Mouse (Mus musculus): ENCODE results near the gene Dgkd. TPM values are rescaled to one million over a fixed set of nuclear protein-coding genes. Genes with fewer than 3 reads are reported as not detected.

Dgkd gene
- 34.1 and 35.3 TPM in 2 replicates for polyA plus RNA-seq (2014; fragmentation: Nextera tagmentation; extraction: Ambion mirVana)

DNA sequence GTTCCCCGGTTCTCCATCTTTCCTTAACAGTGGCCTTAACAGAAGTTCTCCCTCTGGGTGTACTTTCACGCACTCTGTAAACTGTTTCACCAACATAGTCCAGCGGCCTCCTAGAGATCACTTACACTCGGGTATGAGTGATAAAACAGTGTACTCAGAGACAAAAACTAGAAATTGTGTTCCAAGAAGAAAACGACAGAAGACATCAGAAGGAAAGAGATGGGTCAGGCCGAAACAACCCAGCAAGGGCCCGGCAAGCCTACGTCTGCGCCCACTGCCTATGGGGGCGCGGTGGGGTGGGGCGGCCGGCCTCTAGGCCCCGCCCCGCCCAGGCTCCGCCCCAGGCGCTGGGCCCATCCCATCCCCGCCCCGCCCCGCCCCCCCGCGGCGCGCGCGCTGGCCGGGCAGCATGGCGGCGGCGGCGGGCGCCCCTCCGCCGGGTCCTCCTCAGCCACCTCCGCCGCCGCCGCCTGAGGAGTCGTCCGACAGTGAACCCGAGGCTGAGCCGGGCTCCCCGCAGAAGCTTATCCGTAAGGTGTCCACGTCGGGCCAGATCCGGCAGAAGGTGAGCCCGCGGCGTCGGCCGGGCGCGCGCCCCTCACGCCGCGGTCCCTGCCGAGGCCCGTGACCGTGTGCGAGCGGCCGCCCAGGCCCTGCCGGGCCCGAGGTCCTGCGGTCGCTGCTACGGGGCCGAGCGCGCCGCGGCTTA, at the start of gene Dgkd:
TSS of gene Dgkd (plus strand) at position 396 of the 709 bp plus-strand sequence.
- Histone ChIP-seq H3K9me3 (ENCODE audit: control insufficient read depth, low read length) (no peaks in the 10 kb centered on the region), H3K27ac (ENCODE audit: low read depth, low read length) (peak within 1 kb of the TSS; percentile 51), H3K9ac (ENCODE audit: low read length) (peak within 1 kb of the TSS; percentile 88), H3K4me1 (ENCODE audit: control insufficient read depth, insufficient read depth, low read length) (peaks cover 15% of the 10 kb centered on the region), H3K4me3 (ENCODE audit: low read depth, low read length) (peak within 1 kb of the TSS; percentile 98), H3K36me3 (ENCODE audit: control insufficient read depth, insufficient read depth, low read length) (no peaks in the 10 kb centered on the region), H3K27me3 (ENCODE audit: control insufficient read depth, insufficient read depth, low read length) (no peaks in the 10 kb centered on the region), H3K4me2 (peak within 1 kb of the TSS; percentile 70)
- WGBS, result 1% methylated on average over 73 of the region's 74 CpGs
- ATAC-seq (ENCODE audit: low FRiP score) (peak; percentile 98), DNase-seq (ENCODE audit: low spot score, missing footprints) (peak; percentile 99)

GRCm38 (mm10) chr1:87803576-87803975, 49.5 kb upstream of the Dgkd start, which contains the start of gene Sag:
Sag (plus strand) TSS chr1:87803680.
- DNase-seq (ENCODE audit: low spot score, missing footprints) (no peak), ATAC-seq (ENCODE audit: low FRiP score) (no peak)
- no peaks in the 10 kb centered on the region for H3K27me3 ChIP-seq (ENCODE audit: control insufficient read depth, insufficient read depth, low read length)
- H3K36me3 ChIP-seq (ENCODE audit: control insufficient read depth, insufficient read depth, low read length), result no peaks in the 10 kb centered on the region
- no peak within 1 kb of the TSS for H3K4me3 ChIP-seq (ENCODE audit: low read depth, low read length)
- H3K9me3 ChIP-seq (ENCODE audit: control insufficient read depth, low read length), result no peaks in the 10 kb centered on the region
- WGBS, result 70% methylated on average over 6 of the region's 6 CpGs
- no peak within 1 kb of the TSS for H3K4me2 ChIP-seq
- H3K4me1 ChIP-seq (ENCODE audit: control insufficient read depth, insufficient read depth, low read length), result no peaks in the 10 kb centered on the region
- H3K9ac ChIP-seq (ENCODE audit: low read length), result no peak within 1 kb of the TSS
- no peak within 1 kb of the TSS for H3K27ac ChIP-seq (ENCODE audit: low read depth, low read length)

GRCm38 (mm10) chr1:87807751-87808150, 45.3 kb upstream of the Dgkd start:
- 88% methylated on average over 1 of the region's 1 CpGs for WGBS
- no peaks in the 10 kb centered on the region for H3K36me3 ChIP-seq (ENCODE audit: control insufficient read depth, insufficient read depth, low read length)
- no peak overlapping the region for H3K9ac ChIP-seq (ENCODE audit: low read length)
- no peak overlapping the region for H3K27ac ChIP-seq (ENCODE audit: low read depth, low read length)
- no peak for DNase-seq (ENCODE audit: low spot score, missing footprints)
- H3K27me3 ChIP-seq (ENCODE audit: control insufficient read depth, insufficient read depth, low read length), result no peaks in the 10 kb centered on the region
- ATAC-seq (ENCODE audit: low FRiP score), result no peak
- H3K4me1 ChIP-seq (ENCODE audit: control insufficient read depth, insufficient read depth, low read length), result no peaks in the 10 kb centered on the region
- no peak overlapping the region for H3K4me3 ChIP-seq (ENCODE audit: low read depth, low read length)
- H3K9me3 ChIP-seq (ENCODE audit: control insufficient read depth, low read length), result no peaks in the 10 kb centered on the region
- no peak overlapping the region for H3K4me2 ChIP-seq

DNA sequence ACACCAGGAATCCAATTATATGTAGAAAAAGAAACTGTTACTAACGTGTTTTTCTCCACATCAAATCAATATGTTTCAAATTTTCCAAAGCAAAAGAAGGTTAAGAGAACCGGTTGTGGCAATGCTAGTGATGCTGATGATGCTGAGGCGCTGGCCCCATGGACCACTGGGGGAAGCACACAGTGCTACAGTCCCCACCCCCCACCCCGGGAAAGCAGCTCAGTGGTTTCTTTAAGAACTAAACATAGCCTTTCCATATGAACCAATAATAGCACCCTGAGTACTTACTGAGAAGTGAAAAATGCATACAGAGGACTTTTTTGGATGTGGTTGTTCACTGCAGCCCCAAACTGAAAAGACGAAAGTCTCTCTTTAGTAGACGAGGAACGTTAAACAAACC, 41.7 kb upstream of the Dgkd start:
- no peak for ATAC-seq (ENCODE audit: low FRiP score)
- no peak overlapping the region for H3K4me3 ChIP-seq (ENCODE audit: low read depth, low read length)
- no peak for DNase-seq (ENCODE audit: low spot score, missing footprints)
- no peak overlapping the region for H3K4me2 ChIP-seq
- H3K9ac ChIP-seq (ENCODE audit: low read length), result no peak overlapping the region
- no peaks in the 10 kb centered on the region for H3K36me3 ChIP-seq (ENCODE audit: control insufficient read depth, insufficient read depth, low read length)
- no peak overlapping the region for H3K27ac ChIP-seq (ENCODE audit: low read depth, low read length)
- no peaks in the 10 kb centered on the region for H3K27me3 ChIP-seq (ENCODE audit: control insufficient read depth, insufficient read depth, low read length)
- no peaks in the 10 kb centered on the region for H3K4me1 ChIP-seq (ENCODE audit: control insufficient read depth, insufficient read depth, low read length)
- no peaks in the 10 kb centered on the region for H3K9me3 ChIP-seq (ENCODE audit: control insufficient read depth, low read length)
- WGBS, result 88% methylated on average over 7 of the region's 7 CpGs

DNA sequence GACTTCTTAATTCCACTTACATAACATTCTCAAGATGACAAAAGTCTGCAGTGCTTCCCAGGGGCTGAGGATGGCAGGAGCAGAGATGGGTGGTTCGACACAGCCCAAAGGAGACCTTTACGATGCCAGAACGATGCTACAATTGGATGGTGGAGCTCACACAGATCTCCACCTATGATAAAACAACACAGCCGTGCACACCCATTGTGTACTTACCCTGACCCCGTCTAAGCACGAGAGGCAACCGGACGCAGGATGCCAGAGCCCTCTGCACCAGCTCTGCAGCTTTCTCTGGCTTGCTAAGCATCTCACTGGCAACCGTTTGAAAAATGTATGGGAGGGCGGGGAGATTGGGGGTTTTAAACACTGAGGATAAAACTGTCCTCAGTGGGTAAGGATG, 41.0 kb upstream of the Dgkd start:
- 82% methylated on average over 10 of the region's 10 CpGs for WGBS
- H3K27me3 ChIP-seq (ENCODE audit: control insufficient read depth, insufficient read depth, low read length), result no peaks in the 10 kb centered on the region
- H3K9me3 ChIP-seq (ENCODE audit: control insufficient read depth, low read length), result no peaks in the 10 kb centered on the region
- ATAC-seq (ENCODE audit: low FRiP score) (no peak), DNase-seq (ENCODE audit: low spot score, missing footprints) (no peak)
- H3K9ac ChIP-seq (ENCODE audit: low read length), result no peak overlapping the region
- H3K4me1 ChIP-seq (ENCODE audit: control insufficient read depth, insufficient read depth, low read length), result no peaks in the 10 kb centered on the region
- H3K27ac ChIP-seq (ENCODE audit: low read depth, low read length), result no peak overlapping the region
- H3K36me3 ChIP-seq (ENCODE audit: control insufficient read depth, insufficient read depth, low read length), result no peaks in the 10 kb centered on the region
- no peak overlapping the region for H3K4me3 ChIP-seq (ENCODE audit: low read depth, low read length)
- H3K4me2 ChIP-seq, result no peak overlapping the region

GRCm38 (mm10) chr1:87813155-87813554, 39.9 kb upstream of the Dgkd start:
- H3K4me3 ChIP-seq (ENCODE audit: low read depth, low read length), result no peak overlapping the region
- 84% methylated on average over 6 of the region's 6 CpGs for WGBS
- no peak overlapping the region for H3K9ac ChIP-seq (ENCODE audit: low read length)
- H3K9me3 ChIP-seq (ENCODE audit: control insufficient read depth, low read length), result no peaks in the 10 kb centered on the region
- ATAC-seq (ENCODE audit: low FRiP score), result no peak
- H3K27ac ChIP-seq (ENCODE audit: low read depth, low read length), result no peak overlapping the region
- no peak for DNase-seq (ENCODE audit: low spot score, missing footprints)
- H3K4me2 ChIP-seq, result no peak overlapping the region
- no peaks in the 10 kb centered on the region for H3K36me3 ChIP-seq (ENCODE audit: control insufficient read depth, insufficient read depth, low read length)
- H3K4me1 ChIP-seq (ENCODE audit: control insufficient read depth, insufficient read depth, low read length), result no peaks in the 10 kb centered on the region
- H3K27me3 ChIP-seq (ENCODE audit: control insufficient read depth, insufficient read depth, low read length), result no peaks in the 10 kb centered on the region

DNA sequence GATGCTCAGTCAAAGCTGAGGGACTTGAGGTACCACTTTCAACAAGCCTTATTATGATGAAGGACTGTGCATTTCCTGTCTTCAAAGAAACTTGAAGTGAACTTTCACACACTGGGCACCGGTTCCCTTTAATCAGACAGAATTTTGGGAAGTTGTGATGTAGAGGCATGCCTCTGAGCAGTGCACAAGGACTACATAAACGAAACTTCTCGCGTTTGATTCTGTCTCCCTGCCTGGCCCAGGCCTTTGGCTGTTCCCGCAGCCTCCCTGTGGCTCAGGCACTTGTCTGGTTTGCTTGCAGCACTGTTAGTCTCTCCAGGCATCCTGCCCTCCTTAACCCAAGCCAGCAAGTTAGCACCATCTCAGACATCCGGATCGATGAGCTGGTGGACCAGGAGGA, 39.4 kb upstream of the Dgkd start:
- no peak overlapping the region for H3K9ac ChIP-seq (ENCODE audit: low read length)
- no peaks in the 10 kb centered on the region for H3K27me3 ChIP-seq (ENCODE audit: control insufficient read depth, insufficient read depth, low read length)
- DNase-seq (ENCODE audit: low spot score, missing footprints) (no peak), ATAC-seq (ENCODE audit: low FRiP score) (no peak)
- WGBS, result 81% methylated on average over 7 of the region's 7 CpGs
- H3K36me3 ChIP-seq (ENCODE audit: control insufficient read depth, insufficient read depth, low read length), result no peaks in the 10 kb centered on the region
- H3K27ac ChIP-seq (ENCODE audit: low read depth, low read length), result no peak overlapping the region
- H3K4me2 ChIP-seq, result no peak overlapping the region
- no peaks in the 10 kb centered on the region for H3K4me1 ChIP-seq (ENCODE audit: control insufficient read depth, insufficient read depth, low read length)
- no peaks in the 10 kb centered on the region for H3K9me3 ChIP-seq (ENCODE audit: control insufficient read depth, low read length)
- no peak overlapping the region for H3K4me3 ChIP-seq (ENCODE audit: low read depth, low read length)

- no peak for ATAC-seq (ENCODE audit: low FRiP score)
- Histone ChIP-seq H3K4me1 (ENCODE audit: control insufficient read depth, insufficient read depth, low read length) (peaks cover 4% of the 10 kb centered on the region; the same call in 1 of the 2 replicates), H3K9me3 (ENCODE audit: control insufficient read depth, low read length) (no peaks in the 10 kb centered on the region), H3K27ac (ENCODE audit: low read depth, low read length) (no peak overlapping the region), H3K9ac (ENCODE audit: low read length) (no peak overlapping the region), H3K4me3 (ENCODE audit: low read depth, low read length) (no peak overlapping the region), H3K36me3 (ENCODE audit: control insufficient read depth, insufficient read depth, low read length) (no peaks in the 10 kb centered on the region), H3K4me2 (no peak overlapping the region), H3K27me3 (ENCODE audit: control insufficient read depth, insufficient read depth, low read length) (no peaks in the 10 kb centered on the region)
- 95% methylated on average over 10 of the region's 10 CpGs for WGBS
- DNase-seq (ENCODE audit: low spot score, missing footprints), result no peak
Observed at GRCm38 (mm10) chr1:87824420-87824995, 28.6 kb upstream of the Dgkd start.

- H3K4me1 ChIP-seq (ENCODE audit: control insufficient read depth, insufficient read depth, low read length), result peaks cover 4% of the 10 kb centered on the region; the same call in 1 of the 2 replicates
- H3K27ac ChIP-seq (ENCODE audit: low read depth, low read length), result no peak overlapping the region
- H3K36me3 ChIP-seq (ENCODE audit: control insufficient read depth, insufficient read depth, low read length), result no peaks in the 10 kb centered on the region
- WGBS, result 83% methylated on average over 5 of the region's 5 CpGs
- H3K4me3 ChIP-seq (ENCODE audit: low read depth, low read length), result no peak overlapping the region
- H3K4me2 ChIP-seq, result no peak overlapping the region
- no peaks in the 10 kb centered on the region for H3K9me3 ChIP-seq (ENCODE audit: control insufficient read depth, low read length)
- no peak overlapping the region for H3K9ac ChIP-seq (ENCODE audit: low read length)
- DNase-seq (ENCODE audit: low spot score, missing footprints), result no peak
- no peak for ATAC-seq (ENCODE audit: low FRiP score)
- H3K27me3 ChIP-seq (ENCODE audit: control insufficient read depth, insufficient read depth, low read length), result no peaks in the 10 kb centered on the region
Observed at GRCm38 (mm10) chr1:87825281-87825680, 27.8 kb upstream of the Dgkd start.
